Mouse (Mus musculus) kidney, postnatal 25 days (tissue): Measurements from ENCODE around the gene Gla.
A peak's percentile ranks its signal among the peaks of the same experiment; 100 is the strongest.

ENCODE experiments used
- DNase-seq, 2 experiments: peaks; one replicate each; pipeline ENCODE4 v3.0.0; 2021; ENCODE audit warnings: mixed read lengths in 2 of 2

Gene Gla

GRCm38 (mm10) chrX:134600659-134601379, at the start of gene Gla, which contains the start of gene Hnrnph2:
Gla (minus strand) TSS chrX:134601125.
Hnrnph2 (plus strand) TSS chrX:134601179.
- DNase-seq: peak; percentile 94 to 96

- peak; percentile 68 to 88 for DNase-seq
Measured at GRCm38 (mm10) chrX:134648031-134648692, 47.2 kb upstream of the Gla start.

- DNase-seq: no peak
Measured at GRCm38 (mm10) chrX:134647421-134647820, 46.5 kb upstream of the Gla start.

GRCm38 (mm10) chrX:134646338-134646737, 45.4 kb upstream of the Gla start:
- no peak for DNase-seq

GRCm38 (mm10) chrX:134641000-134641760, 40.3 kb upstream of the Gla start:
- DNase-seq: no peak

GRCm38 (mm10) chrX:134635860-134636259, 34.9 kb upstream of the Gla start:
- DNase-seq: no peak

- no peak for DNase-seq
Measured at GRCm38 (mm10) chrX:134635111-134635510, 34.2 kb upstream of the Gla start.

- no peak for DNase-seq
Measured at GRCm38 (mm10) chrX:134632710-134633109, 31.8 kb upstream of the Gla start.

- no peak for DNase-seq
Measured at GRCm38 (mm10) chrX:134628200-134628599, 27.3 kb upstream of the Gla start.

GRCm38 (mm10) chrX:134623350-134623749, 22.4 kb upstream of the Gla start:
- no peak for DNase-seq

GRCm38 (mm10) chrX:134621685-134622084, 20.8 kb upstream of the Gla start:
- no peak for DNase-seq

- DNase-seq: no peak
Measured at GRCm38 (mm10) chrX:134620254-134620865, 19.4 kb upstream of the Gla start.

- DNase-seq: no peak
Measured at GRCm38 (mm10) chrX:134619695-134620094, 18.8 kb upstream of the Gla start.

GRCm38 (mm10) chrX:134614306-134614705, 13.4 kb upstream of the Gla start:
- DNase-seq: peak in 1 of 2 experiments; percentile 45

GRCm38 (mm10) chrX:134612285-134612959, 11.5 kb upstream of the Gla start:
- peak; percentile 33 to 63 for DNase-seq

GRCm38 (mm10) chrX:134610984-134611383, 10.1 kb upstream of the Gla start:
- no peak for DNase-seq

- DNase-seq: peak in 1 of 2 experiments; percentile 35
Measured at GRCm38 (mm10) chrX:134609472-134609871, 8.5 kb upstream of the Gla start.

- no peak for DNase-seq
Measured at GRCm38 (mm10) chrX:134601380-134602120, 625 bp upstream of the Gla start.

GRCm38 (mm10) chrX:134599922-134600565, 881 bp downstream of the Gla start:
- DNase-seq: no peak

GRCm38 (mm10) chrX:134589836-134590235, 11.1 kb downstream of the Gla start:
- no peak for DNase-seq

GRCm38 (mm10) chrX:134588997-134589396, 11.9 kb downstream of the Gla start:
- DNase-seq: no peak
